Mouse (Mus musculus) hindbrain, embryonic 11.5 days (tissue): ENCODE data around the gene Nprl2. TPM values are rescaled to one million over a fixed set of nuclear protein-coding genes. Genes with fewer than 3 reads are reported as not detected.
"Not testable (repeated sequence)": the region's sequence is repeated elsewhere in the genome, so short reads cannot be mapped to it uniquely, and the experiment has no call there.

ENCODE experiments used
- ATAC-seq: fragments of 200-750 bp; cut with Nextera tagmentation; 2 replicates; pipeline ENCODE4 v1.8.0; 2017; ENCODE audit warnings: mild to moderate bottlenecking, moderate TSS enrichment, moderate library complexity; ENCODE audit not compliant: low FRiP score
- DNase-seq: peaks from one replicate; pipeline ENCODE4 v3.0.0-alpha.2; 2015; ENCODE audit warnings: low spot score
- H3K27ac ChIP-seq: fragments of 300-500 bp; sonication (generic); 2 replicates; pipeline ENCODE4 v1.5.1; 2014; ENCODE audit warnings: mild to moderate bottlenecking, low read depth, low read length
- H3K27me3 ChIP-seq: fragments of 300-500 bp; sonication (generic); 2 replicates; pipeline ENCODE4 v1.6.1; 2014; ENCODE audit warnings: mild to moderate bottlenecking, low read length, moderate library complexity, mixed read lengths; ENCODE audit not compliant: control insufficient read depth, insufficient read depth
- H3K36me3 ChIP-seq: fragments of 300-500 bp; sonication (generic); 2 replicates; pipeline ENCODE4 v1.6.1; 2014; ENCODE audit warnings: mild to moderate bottlenecking, low read length, moderate library complexity, mixed read lengths; ENCODE audit not compliant: control insufficient read depth, insufficient read depth
- H3K4me1 ChIP-seq: fragments of 300-500 bp; sonication (generic); replicated peaks from 2 replicates; pipeline ENCODE4 v1.6.1; 2014; ENCODE audit warnings: low read length, mixed read lengths; ENCODE audit not compliant: control insufficient read depth, insufficient read depth
- H3K4me2 ChIP-seq: fragments of 300-500 bp; sonication (generic); replicated peaks from 2 replicates; pipeline ENCODE4 v1.6.1; 2014; ENCODE audit warnings: mild to moderate bottlenecking, low read depth, low read length
- H3K4me3 ChIP-seq: fragments of 300-500 bp; sonication (generic); 2 replicates; pipeline ENCODE4 v1.5.1; 2014; ENCODE audit warnings: low read depth, low read length
- H3K9ac ChIP-seq: fragments of 300-500 bp; sonication (generic); 2 replicates; pipeline ENCODE4 v1.6.1; 2014; ENCODE audit warnings: low read depth, low read length
- H3K9me3 ChIP-seq: fragments of 300-500 bp; sonication (generic); 2 replicates; pipeline ENCODE4 v1.6.1; 2016; ENCODE audit warnings: low read length; ENCODE audit not compliant: control insufficient read depth
- WGBS: fragments of 180-500 bp; shearing (Covaris S2); extraction: QIAGEN DNeasy Blood & Tissue Kit; methylation state at CpG from one replicate; pipeline ENCODE4 v1.1.7; 2014; 5-methylcytosine and 5-hydroxymethylcytosine counted together
- polyA plus RNA-seq: library from polyadenylated mRNA; unstranded; fragments of >200 nt; fragmentation: Nextera tagmentation; extraction: Ambion mirVana; gene quantifications from 2 replicates; pipeline ENCODE4 v1.2.1, GENCODE M21; 2014

Nprl2 gene
- polyA plus RNA-seq, 1 experiment from 2014 or later, result 46.2 TPM

GRCm38 (mm10) chr9:107567702-107568319, 25.8 kb downstream of the Nprl2 start, which contains the start of gene Hyal2:
TSS of gene Hyal2 (plus strand) at chr9:107567945.
- ATAC-seq (no peak), DNase-seq (no peak)
- Histone ChIP-seq H3K4me1 (peaks cover 21% of the 10 kb centered on the region), H3K9ac (peak within 1 kb of the TSS; percentile 91), H3K4me3 (peak within 1 kb of the TSS; percentile 91), H3K9me3 (no peaks in the 10 kb centered on the region), H3K36me3 (peaks cover 18% of the 10 kb centered on the region), H3K27ac (peak within 1 kb of the TSS; percentile 75), H3K4me2 (peak within 1 kb of the TSS; percentile 58), H3K27me3 (no peaks in the 10 kb centered on the region)
- 7% methylated on average over 18 of the region's 18 CpGs for WGBS

DNA sequence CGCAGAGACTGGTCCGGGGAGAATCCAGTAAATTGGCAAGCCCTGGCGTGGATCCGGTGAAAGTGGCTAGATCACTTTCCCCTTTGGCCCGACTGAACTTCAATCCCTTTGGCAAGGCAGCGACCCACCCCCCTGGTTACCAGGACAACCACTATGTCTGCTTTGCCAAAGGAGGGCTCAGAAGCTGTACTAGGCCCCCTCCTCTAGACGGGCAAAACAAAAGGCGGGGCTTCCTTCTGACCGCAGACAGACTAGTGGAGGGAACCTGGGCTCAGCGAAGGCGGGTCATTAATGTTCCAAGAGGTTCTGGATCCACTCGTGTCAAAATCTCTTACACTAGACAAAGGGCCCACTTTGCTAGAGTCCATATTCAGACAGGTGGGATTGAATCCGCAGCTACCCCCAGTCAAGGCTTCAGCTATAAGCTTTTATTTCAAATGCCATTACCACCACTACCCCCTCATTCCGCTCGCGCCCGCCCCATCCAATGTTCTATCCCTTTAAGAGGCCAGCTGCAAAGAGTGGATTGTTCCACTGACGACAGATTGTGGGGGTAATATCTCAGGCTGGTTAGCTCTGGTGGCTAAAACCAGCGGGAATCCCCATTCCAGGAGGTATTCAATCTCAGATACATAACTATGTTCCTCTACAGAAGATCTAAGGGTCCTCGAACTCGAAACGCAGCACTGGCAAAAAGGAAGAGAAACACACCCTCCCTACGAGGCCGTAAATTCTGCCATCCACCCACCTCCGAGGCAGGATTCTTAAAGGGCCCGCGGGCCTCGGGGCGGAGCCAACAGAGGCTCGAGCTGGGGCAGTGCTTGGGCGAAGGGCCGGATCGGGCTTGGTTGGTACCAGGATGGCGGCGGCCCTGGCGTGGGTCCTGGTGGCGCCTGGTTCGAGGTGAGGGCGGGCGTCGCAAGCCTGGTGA, 26.6 kb downstream of the Nprl2 start:
- no peaks in the 10 kb centered on the region for H3K27me3 ChIP-seq
- under 1% methylated on average over 41 of the region's 41 CpGs for WGBS
- peaks cover 22% of the 10 kb centered on the region for H3K36me3 ChIP-seq
- peak overlapping the region; percentile 91 for H3K4me3 ChIP-seq
- H3K9me3 ChIP-seq, result no peaks in the 10 kb centered on the region
- H3K27ac ChIP-seq, result peak overlapping the region; percentile 75
- peak; percentile 87 for ATAC-seq
- DNase-seq, result peak; percentile 93
- peaks cover 21% of the 10 kb centered on the region for H3K4me1 ChIP-seq
- H3K9ac ChIP-seq, result peak overlapping the region; percentile 91
- H3K4me2 ChIP-seq, result peak overlapping the region; percentile 58

- Histone ChIP-seq H3K27ac (peak overlapping the region; percentile 75), H3K4me1 (peaks cover 16% of the 10 kb centered on the region), H3K4me3 (peak overlapping the region; percentile 91), H3K27me3 (no peaks in the 10 kb centered on the region), H3K36me3 (peaks cover 25% of the 10 kb centered on the region), H3K4me2 (peak overlapping the region; percentile 58), H3K9me3 (no peaks in the 10 kb centered on the region), H3K9ac (peak overlapping the region; percentile 91)
- 0% methylated on average over 23 of the region's 23 CpGs for WGBS
- no peak for DNase-seq
- peak; percentile 59 for ATAC-seq
Observed at GRCm38 (mm10) chr9:107569270-107569669, 27.2 kb downstream of the Nprl2 start.

GRCm38 (mm10) chr9:107570016-107570415, 28.0 kb downstream of the Nprl2 start:
- DNase-seq (no peak), ATAC-seq (no peak)
- Histone ChIP-seq H3K4me3 (peak overlapping the region; percentile 91), H3K9ac (peak overlapping the region; percentile 91), H3K9me3 (no peaks in the 10 kb centered on the region), H3K27me3 (no peaks in the 10 kb centered on the region), H3K27ac (0 out of 2 replicates have a peak overlapping the region, but pooled peaks have one; percentile 19), H3K4me2 (peak overlapping the region; percentile 58), H3K36me3 (peaks cover 28% of the 10 kb centered on the region), H3K4me1 (peaks cover 14% of the 10 kb centered on the region)
- WGBS, result 52% methylated on average over 13 of the region's 13 CpGs

DNA sequence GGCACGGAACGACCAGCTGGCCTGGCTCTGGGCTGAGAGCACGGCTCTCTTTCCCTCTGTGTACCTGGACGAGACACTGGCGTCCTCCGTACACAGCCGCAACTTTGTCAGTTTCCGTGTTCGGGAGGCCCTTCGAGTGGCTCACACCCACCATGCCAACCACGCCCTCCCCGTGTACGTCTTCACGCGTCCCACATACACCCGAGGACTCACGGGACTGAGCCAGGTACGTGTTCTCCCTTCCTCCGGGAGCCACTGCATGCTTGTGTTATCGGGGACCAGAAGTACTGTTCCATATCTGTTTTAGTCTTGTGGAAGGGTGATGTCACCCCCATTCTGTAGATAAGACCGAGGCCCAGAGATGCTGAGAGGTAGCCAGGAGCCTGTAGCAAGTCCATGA, 28.8 kb downstream of the Nprl2 start:
- H3K9ac ChIP-seq, result no peak overlapping the region
- DNase-seq (no peak), ATAC-seq (no peak)

DNA sequence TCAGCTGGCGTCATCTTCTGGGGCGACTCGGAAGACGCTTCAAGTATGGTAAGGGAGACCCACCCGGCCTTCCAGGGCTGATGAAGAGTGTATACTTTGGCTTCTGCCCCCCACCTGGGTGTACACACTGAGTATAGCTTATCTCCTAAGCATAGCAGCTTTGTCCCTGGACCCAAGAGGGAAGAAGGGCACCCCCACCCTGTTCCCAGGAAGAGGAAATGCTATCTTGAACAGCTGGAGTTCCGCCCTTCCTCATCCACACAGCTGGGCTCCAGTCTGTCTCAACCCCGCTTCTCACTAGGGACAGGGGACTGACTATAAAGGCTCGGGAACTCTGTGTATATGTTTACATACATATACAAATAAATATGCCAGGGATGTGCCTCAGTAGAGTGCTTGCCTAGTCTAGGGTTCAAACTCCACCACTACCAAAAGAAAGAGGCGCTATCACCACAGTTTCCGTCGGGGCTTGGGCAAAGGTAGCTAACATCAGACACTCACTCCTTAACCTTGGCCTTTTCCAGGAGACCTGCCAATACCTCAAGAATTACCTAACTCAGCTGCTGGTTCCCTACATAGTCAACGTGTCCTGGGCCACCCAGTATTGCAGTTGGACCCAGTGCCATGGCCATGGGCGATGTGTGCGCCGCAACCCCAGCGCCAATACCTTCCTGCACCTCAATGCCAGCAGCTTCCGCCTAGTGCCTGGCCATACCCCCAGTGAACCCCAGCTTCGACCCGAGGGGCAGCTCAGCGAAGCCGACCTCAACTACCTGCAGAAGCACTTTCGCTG, 29.7 kb downstream of the Nprl2 start:
- ATAC-seq (no peak), DNase-seq (no peak)
- Histone ChIP-seq H3K9ac (no peak overlapping the region), H3K27me3 (no peaks in the 10 kb centered on the region), H3K4me2 (0 out of 2 replicates have a peak overlapping the region, but pooled peaks have one; percentile 58), H3K4me1 (peaks cover 14% of the 10 kb centered on the region), H3K36me3 (peaks cover 25% of the 10 kb centered on the region), H3K27ac (no peak overlapping the region), H3K4me3 (no peak overlapping the region), H3K9me3 (no peaks in the 10 kb centered on the region)
- WGBS, result 94% methylated on average over 22 of the region's 22 CpGs

More for the DNA sequence above, 28.8 kb downstream of the Nprl2 start:
- 93% methylated on average over 21 of the region's 21 CpGs for WGBS
- no peaks in the 10 kb centered on the region for H3K9me3 ChIP-seq
- peaks cover 14% of the 10 kb centered on the region for H3K4me1 ChIP-seq
- H3K4me2 ChIP-seq, result peak overlapping the region; percentile 58
- peaks cover 25% of the 10 kb centered on the region for H3K36me3 ChIP-seq
- no peak overlapping the region for H3K27ac ChIP-seq
- H3K27me3 ChIP-seq, result no peaks in the 10 kb centered on the region
- peak overlapping the region; percentile 91 for H3K4me3 ChIP-seq

DNA sequence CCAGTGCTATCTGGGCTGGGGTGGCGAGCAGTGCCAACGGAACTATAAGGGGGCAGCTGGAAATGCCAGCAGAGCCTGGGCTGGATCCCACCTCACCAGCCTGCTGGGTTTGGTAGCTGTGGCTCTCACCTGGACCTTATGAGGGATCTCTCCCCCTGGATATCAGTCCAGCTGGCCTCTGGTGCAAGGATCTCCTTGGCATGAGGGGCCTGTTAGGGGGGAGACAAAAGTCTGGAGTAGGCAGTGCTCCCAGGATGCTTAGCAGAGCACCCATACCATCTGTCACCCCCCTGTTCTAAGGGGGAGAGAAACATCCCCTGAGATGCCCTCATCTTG, 30.3 kb downstream of the Nprl2 start:
- no peak overlapping the region for H3K4me2 ChIP-seq

DNA sequence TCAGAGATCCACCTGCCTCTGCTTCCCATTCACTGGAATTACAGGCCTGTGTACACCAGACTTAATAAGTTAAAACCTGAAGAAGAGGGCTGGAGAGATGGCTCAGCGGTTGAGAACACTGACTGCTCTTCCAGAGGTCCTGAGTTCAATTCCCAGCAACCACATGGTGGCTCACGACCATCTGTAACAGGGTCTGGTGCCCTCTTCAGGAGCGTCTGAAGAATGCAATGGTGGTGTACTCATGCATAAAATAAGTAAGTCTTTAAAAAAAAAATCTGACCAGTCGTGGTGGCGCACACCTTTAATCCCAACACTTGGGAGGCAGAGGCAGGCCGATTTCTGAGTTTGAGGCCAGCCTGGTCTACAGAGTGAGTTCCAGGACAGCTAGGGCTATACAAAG, 31.7 kb downstream of the Nprl2 start:
- not testable (repeated sequence) for H3K4me2 ChIP-seq, H3K4me3 ChIP-seq, H3K9ac ChIP-seq, H3K9me3 ChIP-seq, DNase-seq, H3K27me3 ChIP-seq, ATAC-seq, H3K27ac ChIP-seq
- 79% methylated on average over 6 of the region's 6 CpGs for WGBS
- Histone ChIP-seq H3K36me3 (peaks cover 25% of the 10 kb centered on the region), H3K4me1 (peaks cover 11% of the 10 kb centered on the region)

More for the DNA sequence above, 30.3 kb downstream of the Nprl2 start:
- H3K27me3 ChIP-seq, result no peaks in the 10 kb centered on the region
- WGBS, result 100% methylated on average over 2 of the region's 2 CpGs
- peaks cover 14% of the 10 kb centered on the region for H3K4me1 ChIP-seq
- peaks cover 25% of the 10 kb centered on the region for H3K36me3 ChIP-seq
- H3K9ac ChIP-seq, result no peak overlapping the region
- H3K27ac ChIP-seq, result no peak overlapping the region
- no peaks in the 10 kb centered on the region for H3K9me3 ChIP-seq
- DNase-seq (no peak), ATAC-seq (no peak)
- no peak overlapping the region for H3K4me3 ChIP-seq
